In the genomic region with DNA sequence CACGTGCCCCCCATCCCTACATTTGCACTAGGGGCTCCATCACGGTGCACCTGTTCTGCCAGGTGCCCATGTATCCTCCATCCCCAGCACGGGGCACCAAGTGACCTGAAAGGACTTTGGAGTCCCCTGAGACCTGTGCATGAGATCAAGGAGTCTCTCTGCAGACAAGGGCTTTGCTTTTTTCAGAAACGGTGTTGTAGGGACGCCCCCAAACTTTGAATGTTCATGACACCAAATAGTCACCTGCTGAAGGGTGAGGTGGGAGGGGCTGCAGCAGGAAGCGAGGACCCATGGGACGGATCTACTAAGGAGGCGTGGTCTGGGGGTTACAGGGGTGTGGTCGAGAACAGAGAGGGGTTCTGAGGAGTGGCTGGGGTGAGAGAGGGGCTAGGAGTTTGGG, we compare ENCODE assay signal across 10 mouse cellular contexts. TPM values are rescaled to one million over a fixed set of nuclear protein-coding genes. Genes with fewer than 3 reads are reported as not detected.
A peak's percentile ranks its signal among the peaks of the same experiment; 100 is the strongest.
DNase-seq lines count a peak whose midpoint lies in the region; ATAC-seq and TF ChIP-seq lines count a peak whose summit lies in the region.
"Had no signal": no experiment of that assay in that cellular context is flagged by ENCODE, and none has a peak within 500 bp of the region (broad histone marks: within the 10 kb centered on the region; RNA-seq: fewer than 3 reads in every experiment).

No protein-coding gene starts in this region.

- H3K27ac ChIP-seq in liver, embryonic 13.5 days, result no peak overlapping the region
- no peak overlapping the region for H3K27ac ChIP-seq in liver, postnatal 0 days (ENCODE audit: low read depth)
- H3K27ac ChIP-seq in embryonic facial prominence, embryonic 10.5 days (replicated peaks), result no peak overlapping the region
- H3K27ac ChIP-seq in hindbrain, embryonic 12.5 days, result no peak overlapping the region
- H3K27ac ChIP-seq in midbrain, embryonic 13.5 days, result no peak overlapping the region
- H3K27ac ChIP-seq: liver, embryonic 15.5 days had no signal

- H3K27me3 ChIP-seq in liver, embryonic 13.5 days, result peaks cover 85% of the 10 kb centered on the region
- peaks cover 42% of the 10 kb centered on the region for H3K27me3 ChIP-seq in liver, postnatal 0 days (ENCODE audit: insufficient read depth, low read length)
- H3K27me3 ChIP-seq in embryonic facial prominence, embryonic 10.5 days (replicated peaks; ENCODE audit: low read depth, poor library complexity, severe bottlenecking), result peaks cover 92% of the 10 kb centered on the region
- peaks cover 86% of the 10 kb centered on the region for H3K27me3 ChIP-seq in hindbrain, embryonic 12.5 days
- H3K27me3 ChIP-seq in midbrain, embryonic 13.5 days, result peaks cover 46% of the 10 kb centered on the region

- ATAC-seq in liver, embryonic 13.5 days (ENCODE audit: low read depth), result no peak
- no peak for ATAC-seq in liver, postnatal 0 days
- no peak for ATAC-seq in hindbrain, embryonic 12.5 days (ENCODE audit: low FRiP score)
- ATAC-seq in midbrain, embryonic 13.5 days, result peak; percentile 12

- no peak overlapping the region for H3K4me3 ChIP-seq in liver, embryonic 13.5 days (replicated peaks)
- no peak overlapping the region for H3K4me3 ChIP-seq in liver, postnatal 0 days (ENCODE audit: low read depth, low read length)
- peak overlapping the region; percentile 45 for H3K4me3 ChIP-seq in embryonic facial prominence, embryonic 10.5 days
- peak overlapping the region; percentile 21; the same call in 1 of the 2 replicates for H3K4me3 ChIP-seq in hindbrain, embryonic 12.5 days
- peak overlapping the region; percentile 37 for H3K4me3 ChIP-seq in midbrain, embryonic 13.5 days (replicated peaks)
- H3K4me3 ChIP-seq: liver, embryonic 15.5 days had no signal

- no peak for TF ChIP-seq CTCF in liver, postnatal 0 days (IDR thresholded peaks at IDR 0.05; ENCODE audit: low read depth)

- DNase-seq in liver, embryonic 13.5 days, result no peak
- DNase-seq in liver, postnatal 0 days, result no peak
- no peak for DNase-seq in embryonic facial prominence, embryonic 10.5 days (ENCODE audit: low spot score)
- no peak for DNase-seq in right cerebral cortex, postnatal 10 days (ENCODE audit: low spot score in 2 of 2)
- DNase-seq in adrenal gland, postnatal 36 days, result no peak
- no peak for DNase-seq in heart, adult 8-10 months (ENCODE audit: low spot score)

- H3K36me3 ChIP-seq in liver, embryonic 13.5 days, result no peaks in the 10 kb centered on the region
- no peaks in the 10 kb centered on the region for H3K36me3 ChIP-seq in liver, postnatal 0 days (replicated peaks; ENCODE audit: insufficient read depth, low read length)
- no peaks in the 10 kb centered on the region for H3K36me3 ChIP-seq in embryonic facial prominence, embryonic 10.5 days (replicated peaks)
- no peaks in the 10 kb centered on the region for H3K36me3 ChIP-seq in hindbrain, embryonic 12.5 days
- no peaks in the 10 kb centered on the region for H3K36me3 ChIP-seq in midbrain, embryonic 13.5 days
- H3K36me3 ChIP-seq: liver, embryonic 15.5 days had no signal

- TF ChIP-seq EP300 in liver, postnatal 0 days (IDR thresholded peaks at IDR 0.05; ENCODE audit: low read depth), result no peak

- H3K4me1 ChIP-seq in liver, embryonic 13.5 days (replicated peaks), result peaks cover 12% of the 10 kb centered on the region
- H3K4me1 ChIP-seq in liver, postnatal 0 days (ENCODE audit: insufficient read depth), result peaks cover 4% of the 10 kb centered on the region; the same call in 1 of the 2 replicates
- peaks cover 20% of the 10 kb centered on the region for H3K4me1 ChIP-seq in embryonic facial prominence, embryonic 10.5 days
- H3K4me1 ChIP-seq in hindbrain, embryonic 12.5 days, result peaks cover 19% of the 10 kb centered on the region
- H3K4me1 ChIP-seq in midbrain, embryonic 13.5 days (replicated peaks), result peaks cover 30% of the 10 kb centered on the region

- H3K4me2 ChIP-seq in liver, embryonic 13.5 days, result 0 out of 2 replicates have a peak overlapping the region, but pooled peaks have one; percentile 19
- no peak overlapping the region for H3K4me2 ChIP-seq in liver, postnatal 0 days (ENCODE audit: low read depth, low read length)
- H3K4me2 ChIP-seq in hindbrain, embryonic 12.5 days (replicated peaks), result peak overlapping the region; percentile 55
- peak overlapping the region; percentile 63 for H3K4me2 ChIP-seq in midbrain, embryonic 13.5 days (replicated peaks)

- H3K9ac ChIP-seq in liver, embryonic 13.5 days, result no peak overlapping the region
- H3K9ac ChIP-seq in liver, postnatal 0 days (replicated peaks), result no peak overlapping the region
- H3K9ac ChIP-seq in hindbrain, embryonic 12.5 days, result peak overlapping the region; percentile 63; the same call in 1 of the 2 replicates
- peak overlapping the region; percentile 63; the same call in 1 of the 2 replicates for H3K9ac ChIP-seq in midbrain, embryonic 13.5 days (replicated peaks)
- H3K9ac ChIP-seq: liver, embryonic 15.5 days had no signal

- H3K9me3 ChIP-seq in liver, embryonic 13.5 days (replicated peaks), result no peaks in the 10 kb centered on the region
- no peaks in the 10 kb centered on the region for H3K9me3 ChIP-seq in liver, postnatal 0 days (ENCODE audit: low read length)
- H3K9me3 ChIP-seq in embryonic facial prominence, embryonic 10.5 days, result no peaks in the 10 kb centered on the region
- no peaks in the 10 kb centered on the region for H3K9me3 ChIP-seq in hindbrain, embryonic 12.5 days (replicated peaks)
- H3K9me3 ChIP-seq in midbrain, embryonic 13.5 days, result no peaks in the 10 kb centered on the region
- H3K9me3 ChIP-seq: liver, embryonic 15.5 days had no signal

- 17% methylated on average over 9 of the region's 9 CpGs for WGBS in liver, embryonic 13.5 days (ENCODE audit: insufficient replicate concordance)
- WGBS in liver, postnatal 0 days (ENCODE audit: insufficient replicate concordance), result 26% methylated on average over 9 of the region's 9 CpGs
- 18% methylated on average over 9 of the region's 9 CpGs for WGBS in embryonic facial prominence, embryonic 10.5 days
- 21% methylated on average over 9 of the region's 9 CpGs for WGBS in hindbrain, embryonic 12.5 days
- 20% methylated on average over 9 of the region's 9 CpGs for WGBS in midbrain, embryonic 13.5 days

RNA-seq across cellular contexts. Expression of gene Sema6b, which starts 8.1 kb away (rescaled TPM):
- 0.51 and 0.55 TPM in 2 replicates for polyA plus RNA-seq in liver, embryonic 13.5 days (2015; fragmentation: Nextera tagmentation; extraction: Ambion mirVana)
- polyA plus RNA-seq in liver, postnatal 0 days (2015; fragmentation: Nextera tagmentation; extraction: Ambion mirVana), result 0.56 and 0.62 TPM in 2 replicates
- 1.0 and 1.1 TPM in 2 replicates for polyA plus RNA-seq in embryonic facial prominence, embryonic 10.5 days (2016; fragmentation: Nextera tagmentation; extraction: Ambion mirVana)
- polyA plus RNA-seq in hindbrain, embryonic 12.5 days (2016; fragmentation: Nextera tagmentation; extraction: Ambion mirVana), result 9.6 and 11.2 TPM in 2 replicates
- polyA plus RNA-seq in midbrain, embryonic 13.5 days (2015; fragmentation: Nextera tagmentation; extraction: Ambion mirVana), result 7.6 and 10.4 TPM in 2 replicates
- total RNA-seq in adrenal gland, postnatal 36 days (2021), result 10 to 100 TPM in 1 of 2 experiments, 1 to 10 TPM in 1; 6.4 to 10.0 TPM
- 10 to 100 TPM in 1 of 4 experiments, 1 to 10 TPM in 3; 5.4 to 10.4 (median 8.6) TPM for total RNA-seq in heart, adult 8-10 months (2022)

RNA-seq across cellular contexts. Expression of gene Tnfaip8l1, which starts 14.0 kb away (rescaled TPM):
- 2.7 and 2.9 TPM in 2 replicates for polyA plus RNA-seq in liver, embryonic 13.5 days (2015; fragmentation: Nextera tagmentation; extraction: Ambion mirVana)
- polyA plus RNA-seq in liver, postnatal 0 days (2015; fragmentation: Nextera tagmentation; extraction: Ambion mirVana), result 2.8 and 3.3 TPM in 2 replicates
- polyA plus RNA-seq in embryonic facial prominence, embryonic 10.5 days (2016; fragmentation: Nextera tagmentation; extraction: Ambion mirVana), result 10.3 and 11.7 TPM in 2 replicates
- 8.4 and 8.9 TPM in 2 replicates for polyA plus RNA-seq in hindbrain, embryonic 12.5 days (2016; fragmentation: Nextera tagmentation; extraction: Ambion mirVana)
- 8.2 and 8.7 TPM in 2 replicates for polyA plus RNA-seq in midbrain, embryonic 13.5 days (2015; fragmentation: Nextera tagmentation; extraction: Ambion mirVana)
- 1 to 10 TPM; 3.9 to 4.0 TPM for total RNA-seq in adrenal gland, postnatal 36 days (2021)
- 1 to 10 TPM; 1.2 to 2.1 (median 1.4) TPM for total RNA-seq in heart, adult 8-10 months (2022)

RNA-seq across cellular contexts. Expression of gene Lrg1, which starts 26.5 kb away (rescaled TPM):
- polyA plus RNA-seq in liver, embryonic 13.5 days (2015; fragmentation: Nextera tagmentation; extraction: Ambion mirVana), result 0.36 and 0.43 TPM in 2 replicates
- 256 and 269 TPM in 2 replicates for polyA plus RNA-seq in liver, postnatal 0 days (2015; fragmentation: Nextera tagmentation; extraction: Ambion mirVana)
- 0.10 TPM in 1 of 2 replicates, not detected in the other for polyA plus RNA-seq in embryonic facial prominence, embryonic 10.5 days (2016; fragmentation: Nextera tagmentation; extraction: Ambion mirVana)
- polyA plus RNA-seq in hindbrain, embryonic 12.5 days (2016; fragmentation: Nextera tagmentation; extraction: Ambion mirVana), result 0.25 and 0.27 TPM in 2 replicates
- polyA plus RNA-seq in midbrain, embryonic 13.5 days (2015; fragmentation: Nextera tagmentation; extraction: Ambion mirVana), result 0.15 TPM in 1 of 2 replicates, not detected in the other
- 10 to 100 TPM; 15.5 to 31.3 TPM for total RNA-seq in adrenal gland, postnatal 36 days (2021)
- total RNA-seq in heart, adult 8-10 months (2022), result 10 to 100 TPM; 47.5 to 68.7 (median 60.4) TPM
- total RNA-seq: ES-E14 had no signal

RNA-seq across cellular contexts. Expression of gene Plin5, which starts 30.9 kb away (rescaled TPM):
- polyA plus RNA-seq in liver, embryonic 13.5 days (2015; fragmentation: Nextera tagmentation; extraction: Ambion mirVana), result 0.23 and 0.32 TPM in 2 replicates
- polyA plus RNA-seq in liver, postnatal 0 days (2015; fragmentation: Nextera tagmentation; extraction: Ambion mirVana), result 57.3 and 58.4 TPM in 2 replicates
- polyA plus RNA-seq in embryonic facial prominence, embryonic 10.5 days (2016; fragmentation: Nextera tagmentation; extraction: Ambion mirVana), result 0.47 and 0.48 TPM in 2 replicates
- 0.42 and 0.62 TPM in 2 replicates for polyA plus RNA-seq in hindbrain, embryonic 12.5 days (2016; fragmentation: Nextera tagmentation; extraction: Ambion mirVana)
- polyA plus RNA-seq in midbrain, embryonic 13.5 days (2015; fragmentation: Nextera tagmentation; extraction: Ambion mirVana), result 0.43 and 0.55 TPM in 2 replicates
- total RNA-seq in adrenal gland, postnatal 36 days (2021), result 10 to 100 TPM; 36.7 to 62.1 TPM
- total RNA-seq in heart, adult 8-10 months (2022), result 100 to 1,000 TPM; 110 to 160 (median 150) TPM

RNA-seq across cellular contexts. Expression of gene Mydgf, which starts 35.4 kb away (rescaled TPM):
- 59.2 and 66.7 TPM in 2 replicates for polyA plus RNA-seq in liver, embryonic 13.5 days (2015; fragmentation: Nextera tagmentation; extraction: Ambion mirVana)
- polyA plus RNA-seq in liver, postnatal 0 days (2015; fragmentation: Nextera tagmentation; extraction: Ambion mirVana), result 45.8 and 49.8 TPM in 2 replicates
- polyA plus RNA-seq in embryonic facial prominence, embryonic 10.5 days (2016; fragmentation: Nextera tagmentation; extraction: Ambion mirVana), result 71.0 and 71.3 TPM in 2 replicates
- 59.2 and 63.0 TPM in 2 replicates for polyA plus RNA-seq in hindbrain, embryonic 12.5 days (2016; fragmentation: Nextera tagmentation; extraction: Ambion mirVana)
- 64.6 and 68.4 TPM in 2 replicates for polyA plus RNA-seq in midbrain, embryonic 13.5 days (2015; fragmentation: Nextera tagmentation; extraction: Ambion mirVana)
- 10 to 100 TPM; 60.0 to 61.1 TPM for total RNA-seq in adrenal gland, postnatal 36 days (2021)
- total RNA-seq in heart, adult 8-10 months (2022), result 10 to 100 TPM; 25.5 to 29.8 (median 27.9) TPM

Comparison
In these comparisons a context has a peak if more than half of its experiments do, and no peak if none do; other contexts are left out.
1. RNA of gene Lrg1, which starts 26.5 kb away (polyA plus RNA-seq): 256 to 269 TPM in liver, postnatal 0 days; 0.36 to 0.43 TPM in liver, embryonic 13.5 days, 0.25 to 0.27 TPM in hindbrain, embryonic 12.5 days, 0.15 TPM in midbrain, embryonic 13.5 days and 0.10 TPM in embryonic facial prominence, embryonic 10.5 days; every median in the first group is over 100 times any median in the second.
2. H3K4me3 ChIP-seq: peak in embryonic facial prominence, embryonic 10.5 days (single experiment), hindbrain, embryonic 12.5 days (single experiment) and midbrain, embryonic 13.5 days (single experiment); none in liver, embryonic 13.5 days (single experiment) and liver, postnatal 0 days (single experiment).
3. H3K9ac ChIP-seq: peak in hindbrain, embryonic 12.5 days (single experiment) and midbrain, embryonic 13.5 days (single experiment); none in liver, embryonic 13.5 days (single experiment) and liver, postnatal 0 days (single experiment).